Mouse (Mus musculus): ENCODE measurements around the gene Cyp4f39.

GRCm38 (mm10) chr17:32434324-32434723 is 18.2 kb upstream of the Cyp4f39 start:
- no peak for TF ChIP-seq CTCF (IDR thresholded peaks at IDR 0.05; ENCODE audit: low read depth, low read length)
- TF ChIP-seq POLR2A (IDR thresholded peaks at IDR 0.05; ENCODE audit: extremely low read depth, insufficient read depth, low read length) = no peak
